9 mouse cellular contexts compared by ENCODE assay signal in the genomic region with DNA sequence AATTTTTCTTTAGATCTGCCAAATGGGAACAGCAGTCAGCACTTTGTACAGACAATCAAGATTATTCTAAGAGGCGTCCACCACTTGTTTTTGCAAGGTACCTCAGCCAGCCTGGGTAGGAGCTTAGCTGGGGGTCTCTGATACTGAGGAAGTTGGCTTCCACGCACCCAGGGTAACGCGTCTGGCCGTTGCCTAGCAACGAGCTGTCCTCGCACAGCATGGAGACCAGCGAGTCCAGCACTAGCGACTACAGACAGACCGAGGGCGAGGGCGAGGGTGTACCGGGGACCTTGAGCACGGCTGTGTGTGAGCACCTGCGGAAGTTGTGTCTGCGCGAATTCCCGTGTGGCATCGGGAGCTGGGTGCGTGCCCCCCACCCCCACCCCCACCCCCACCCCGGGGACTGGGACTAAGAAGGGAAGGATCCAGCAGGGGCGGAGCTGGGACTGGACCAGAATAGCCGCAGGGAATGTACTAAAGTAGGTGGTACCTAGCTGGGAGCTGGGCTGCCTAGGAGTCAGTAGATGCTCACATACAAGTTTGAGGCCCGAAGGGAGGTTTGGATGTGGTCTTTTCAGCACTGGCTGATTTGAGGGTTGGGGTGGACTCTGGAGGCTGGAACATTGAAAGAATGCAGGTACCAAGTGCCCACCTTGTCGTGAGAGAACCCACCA. TPM values are rescaled to one million over a fixed set of nuclear protein-coding genes. Genes with fewer than 3 reads are reported as not detected.
DNase-seq lines count a peak whose midpoint lies in the region; ATAC-seq and TF ChIP-seq lines count a peak whose summit lies in the region.
"Had no signal": no experiment of that assay in that cellular context is flagged by ENCODE, and none has a peak within 500 bp of the region (broad histone marks: within the 10 kb centered on the region; RNA-seq: fewer than 3 reads in every experiment).

A gene (plus strand): TSS at position 194 of the 674 bp plus-strand sequence.
A gene (minus strand): TSS at position 378 of the 674 bp plus-strand sequence.

- no peak within 1 kb of the TSS for H3K9ac ChIP-seq in kidney, postnatal 0 days (ENCODE audit: low read depth, low read length)
- H3K9ac ChIP-seq in hindbrain, embryonic 14.5 days, result no peak within 1 kb of the TSS
- no peak within 1 kb of the TSS; the same call in 1 of the 2 replicates for H3K9ac ChIP-seq in midbrain, postnatal 0 days (replicated peaks; ENCODE audit: low read length, poor library complexity, severe bottlenecking)

- no peaks in the 10 kb centered on the region for H3K36me3 ChIP-seq in kidney, postnatal 0 days (ENCODE audit: insufficient read depth, low read length)
- no peaks in the 10 kb centered on the region for H3K36me3 ChIP-seq in kidney, adult 2 months (ENCODE audit: control insufficient read depth, insufficient read depth, low read length)
- H3K36me3 ChIP-seq in embryonic facial prominence, embryonic 10.5 days (replicated peaks), result no peaks in the 10 kb centered on the region
- H3K36me3 ChIP-seq in hindbrain, embryonic 14.5 days (replicated peaks; ENCODE audit: control insufficient read depth, insufficient read depth), result no peaks in the 10 kb centered on the region
- no peaks in the 10 kb centered on the region for H3K36me3 ChIP-seq in midbrain, postnatal 0 days (ENCODE audit: insufficient read depth, low read length)

- WGBS in kidney, postnatal 0 days, result 9% methylated on average over 25 of the region's 25 CpGs
- 7% methylated on average over 25 of the region's 25 CpGs for WGBS in kidney, adult 2 months
- WGBS in embryonic facial prominence, embryonic 10.5 days, result 9% methylated on average over 25 of the region's 25 CpGs
- WGBS in hindbrain, embryonic 14.5 days, result 10% methylated on average over 25 of the region's 25 CpGs
- 6% methylated on average over 25 of the region's 25 CpGs for WGBS in midbrain, postnatal 0 days

- no peaks in the 10 kb centered on the region for H3K9me3 ChIP-seq in kidney, postnatal 0 days (replicated peaks; ENCODE audit: low read length)
- no peaks in the 10 kb centered on the region for H3K9me3 ChIP-seq in embryonic facial prominence, embryonic 10.5 days
- no peaks in the 10 kb centered on the region for H3K9me3 ChIP-seq in hindbrain, embryonic 14.5 days (ENCODE audit: control insufficient read depth, low read length)
- no peaks in the 10 kb centered on the region for H3K9me3 ChIP-seq in midbrain, postnatal 0 days (ENCODE audit: low read length)

- no peak for TF ChIP-seq CTCF in kidney, postnatal 0 days (IDR thresholded peaks at IDR 0.05; ENCODE audit: low read depth)
- no peak for TF ChIP-seq CTCF in kidney, adult 2 months (conservative IDR thresholded peaks at IDR 0.05; ENCODE audit: insufficient read depth, insufficient read length, low read depth, low read length)
- no peak for TF ChIP-seq CTCF in midbrain, postnatal 0 days (IDR thresholded peaks at IDR 0.05)

- DNase-seq in kidney, postnatal 0 days (ENCODE audit: low spot score), result peak; percentile 29
- DNase-seq in kidney, adult 2 months, result no peak
- DNase-seq in embryonic facial prominence, embryonic 10.5 days (ENCODE audit: low spot score), result peak; percentile 67
- peak; percentile 44 for DNase-seq in hindbrain, embryonic 14.5 days (ENCODE audit: low spot score)
- peak; percentile 66 for DNase-seq in midbrain, postnatal 0 days (ENCODE audit: low spot score)
- DNase-seq in left cerebral cortex, adult 8-10 months (ENCODE audit: low spot score in 2 of 2), result no peak
- no peak for DNase-seq in left cerebral cortex, postnatal 10 days (ENCODE audit: extremely low spot score in 1 of 2, low spot score in 2 of 2)
- DNase-seq in gastrocnemius, postnatal 14 days, result no peak

- no peak within 1 kb of the TSS for H3K27ac ChIP-seq in kidney, postnatal 0 days
- no peak within 1 kb of the TSS for H3K27ac ChIP-seq in kidney, adult 2 months (ENCODE audit: insufficient read depth, low read depth, low read length)
- no peak within 1 kb of the TSS; the same call in 1 of the 2 replicates for H3K27ac ChIP-seq in embryonic facial prominence, embryonic 10.5 days (replicated peaks)
- H3K27ac ChIP-seq in hindbrain, embryonic 14.5 days, result no peak within 1 kb of the TSS
- H3K27ac ChIP-seq in midbrain, postnatal 0 days (ENCODE audit: low read depth, low read length), result no peak within 1 kb of the TSS

- peak within 1 kb of the TSS; percentile 40 for H3K4me2 ChIP-seq in kidney, postnatal 0 days (ENCODE audit: low read length)
- peak within 1 kb of the TSS; percentile 53 for H3K4me2 ChIP-seq in hindbrain, embryonic 14.5 days (replicated peaks)
- H3K4me2 ChIP-seq in midbrain, postnatal 0 days (ENCODE audit: low read depth, low read length, poor library complexity, severe bottlenecking), result peak within 1 kb of the TSS; percentile 49

- peak; percentile 54; the same call in 1 of the 2 replicates for ATAC-seq in kidney, postnatal 0 days (replicated peaks; ENCODE audit: low FRiP score, low read depth)
- ATAC-seq in hindbrain, embryonic 14.5 days (ENCODE audit: low FRiP score), result no peak
- ATAC-seq in midbrain, postnatal 0 days (ENCODE audit: low FRiP score), result peak; percentile 47; the same call in 1 of the 2 replicates

- intact Hi-C loops in left cerebral cortex, postnatal 10 days (cut with DNase I), result no loop called here
- intact Hi-C loops in gastrocnemius, postnatal 14 days (cut with DNase I; ENCODE audit: low total_unique reads), result no loop called here

- TF ChIP-seq POLR2A in kidney, adult 2 months (IDR thresholded peaks at IDR 0.05; ENCODE audit: low read depth, low read length), result no peak

- H3K4me3 ChIP-seq in kidney, postnatal 0 days (replicated peaks; ENCODE audit: low read depth, low read length), result no peak within 1 kb of the TSS
- no peak within 1 kb of the TSS for H3K4me3 ChIP-seq in kidney, adult 2 months (ENCODE audit: insufficient read depth, low read depth, low read length)
- peak within 1 kb of the TSS; percentile 51 for H3K4me3 ChIP-seq in embryonic facial prominence, embryonic 10.5 days
- H3K4me3 ChIP-seq in hindbrain, embryonic 14.5 days (replicated peaks; ENCODE audit: low read length), result peak within 1 kb of the TSS; percentile 4; the same call in 1 of the 2 replicates
- peak within 1 kb of the TSS; percentile 21 for H3K4me3 ChIP-seq in midbrain, postnatal 0 days (ENCODE audit: low read depth, low read length)

- 0 out of 2 replicates have a peak, but pooled peaks cover 4% of the 10 kb centered on the region for H3K4me1 ChIP-seq in kidney, postnatal 0 days (replicated peaks; ENCODE audit: insufficient read depth, low read length)
- H3K4me1 ChIP-seq in kidney, adult 2 months (ENCODE audit: control insufficient read depth, insufficient read depth, low read length), result no peaks in the 10 kb centered on the region
- H3K4me1 ChIP-seq in embryonic facial prominence, embryonic 10.5 days, result peaks cover 14% of the 10 kb centered on the region
- peaks cover 8% of the 10 kb centered on the region; the same call in 1 of the 2 replicates for H3K4me1 ChIP-seq in hindbrain, embryonic 14.5 days (replicated peaks; ENCODE audit: control insufficient read depth, insufficient read depth, low read length)
- H3K4me1 ChIP-seq in midbrain, postnatal 0 days (ENCODE audit: insufficient read depth, low read length), result peaks cover 5% of the 10 kb centered on the region; the same call in 1 of the 2 replicates

- no peaks in the 10 kb centered on the region for H3K27me3 ChIP-seq in kidney, postnatal 0 days (ENCODE audit: insufficient read depth, low read length)
- no peaks in the 10 kb centered on the region for H3K27me3 ChIP-seq in kidney, adult 2 months (replicated peaks; ENCODE audit: control insufficient read depth, insufficient read depth, low read length)
- H3K27me3 ChIP-seq in embryonic facial prominence, embryonic 10.5 days (replicated peaks; ENCODE audit: low read depth, poor library complexity, severe bottlenecking), result peaks cover 6% of the 10 kb centered on the region; the same call in 1 of the 2 replicates
- no peaks in the 10 kb centered on the region for H3K27me3 ChIP-seq in hindbrain, embryonic 14.5 days (ENCODE audit: control insufficient read depth, insufficient read depth, low read length)
- H3K27me3 ChIP-seq in midbrain, postnatal 0 days (ENCODE audit: insufficient read depth, low read length), result no peaks in the 10 kb centered on the region

RNA-seq across cellular contexts. Expression of the first gene that starts in this region (rescaled TPM):
- polyA plus RNA-seq in kidney, postnatal 0 days (2015; fragmentation: Nextera tagmentation; extraction: Ambion mirVana), result not detected in 2 replicates
- polyA plus RNA-seq in kidney, adult 2 months (2012; rRNA removed), result not detected in 2 replicates
- polyA plus RNA-seq in embryonic facial prominence, embryonic 10.5 days (2016; fragmentation: Nextera tagmentation; extraction: Ambion mirVana), result 0.19 TPM in 1 of 2 replicates, not detected in the other
- polyA plus RNA-seq in hindbrain, embryonic 14.5 days (2014; fragmentation: Nextera tagmentation; extraction: Ambion mirVana), result 0.43 and 0.89 TPM in 2 replicates
- total RNA-seq in midbrain, postnatal 0 days (2014; rRNA removed), result 0.61 and 0.77 TPM in 2 replicates
- 1.2 and 1.3 TPM in 2 replicates for polyA plus RNA-seq in midbrain, postnatal 0 days (2015; fragmentation: Nextera tagmentation; extraction: Ambion mirVana)
- under 1 TPM; 0.17 to 0.53 (median 0.39) TPM for total RNA-seq in left cerebral cortex, adult 8-10 months (2022)
- total RNA-seq in left cerebral cortex, postnatal 10 days (2021), result 1 to 10 TPM; 1.4 to 2.1 TPM
- not detected for total RNA-seq in gastrocnemius, postnatal 14 days (2021)
- total RNA-seq: MEL had no signal

RNA-seq across cellular contexts. Expression of the second gene that starts in this region (rescaled TPM):
- not detected in 2 replicates for polyA plus RNA-seq in kidney, postnatal 0 days (2015; fragmentation: Nextera tagmentation; extraction: Ambion mirVana)
- not detected in 2 replicates for polyA plus RNA-seq in kidney, adult 2 months (2012; rRNA removed)
- polyA plus RNA-seq in embryonic facial prominence, embryonic 10.5 days (2016; fragmentation: Nextera tagmentation; extraction: Ambion mirVana), result not detected in 2 replicates
- not detected in 2 replicates for polyA plus RNA-seq in hindbrain, embryonic 14.5 days (2014; fragmentation: Nextera tagmentation; extraction: Ambion mirVana)
- not detected in 2 replicates for total RNA-seq in midbrain, postnatal 0 days (2014; rRNA removed)
- not detected in 2 replicates for polyA plus RNA-seq in midbrain, postnatal 0 days (2015; fragmentation: Nextera tagmentation; extraction: Ambion mirVana)
- not detected for total RNA-seq in left cerebral cortex, adult 8-10 months (2022)
- not detected for total RNA-seq in left cerebral cortex, postnatal 10 days (2021)
- not detected for total RNA-seq in gastrocnemius, postnatal 14 days (2021)
- total RNA-seq: MEL had no signal

Comparison
In these comparisons a context has a peak if more than half of its experiments do, and no peak if none do; other contexts are left out.
1. Peak in DNase-seq, ATAC-seq and H3K4me2 ChIP-seq in kidney, postnatal 0 days; RNA of the genes that start here not detected or under 1 TPM.
2. Peak in DNase-seq and H3K4me3 ChIP-seq in embryonic facial prominence, embryonic 10.5 days; RNA of the genes that start here not detected or under 1 TPM.
3. Peak in DNase-seq, H3K4me3 ChIP-seq and H3K4me2 ChIP-seq in hindbrain, embryonic 14.5 days; RNA of the genes that start here not detected or under 1 TPM.